Mouse (Mus musculus): Measurements from ENCODE around the gene Dcakd. TPM values are rescaled to one million over a fixed set of nuclear protein-coding genes. Genes with fewer than 3 reads are reported as not detected.
A peak's percentile ranks its signal among the peaks of the same experiment; 100 is the strongest.

The Dcakd gene
- polyA plus RNA-seq, 1 experiment from 2014 or later = 198 TPM

- 82% methylated on average over 6 of the region's 6 CpGs for WGBS
- no peak for ATAC-seq (ENCODE audit: insufficient number of reproducible peaks, insufficient read depth, low FRiP score, low read depth)
Measured at GRCm38 (mm10) chr11:102958431-102958830, 69.7 kb downstream of the Dcakd start.

GRCm38 (mm10) chr11:102957692-102958091, 70.4 kb downstream of the Dcakd start:
- Histone ChIP-seq H3K27ac (ENCODE audit: low read length) (peak overlapping the region; percentile 92), H3K9me3 (ENCODE audit: control insufficient read depth, low read depth, low read length) (no peaks in the 10 kb centered on the region), H3K36me3 (ENCODE audit: control insufficient read depth, insufficient read depth, low read length) (no peaks in the 10 kb centered on the region), H3K4me1 (ENCODE audit: control insufficient read depth, insufficient read depth, low read length) (peaks cover 32% of the 10 kb centered on the region), H3K27me3 (ENCODE audit: control insufficient read depth, insufficient read depth, low read length) (no peaks in the 10 kb centered on the region), H3K4me3 (ENCODE audit: low read depth, low read length) (no peak overlapping the region), H3K4me2 (replicated peaks; ENCODE audit: low read depth, low read length) (0 out of 2 replicates have a peak overlapping the region, but pooled peaks have one; percentile 22), H3K9ac (replicated peaks; ENCODE audit: low read depth, low read length) (no peak overlapping the region)
- WGBS = 59% methylated on average over 8 of the region's 8 CpGs
- ATAC-seq (ENCODE audit: insufficient number of reproducible peaks, insufficient read depth, low FRiP score, low read depth) = no peak

More at GRCm38 (mm10) chr11:102958431-102958830, 69.7 kb downstream of the Dcakd start:
- Histone ChIP-seq H3K36me3 (ENCODE audit: control insufficient read depth, insufficient read depth, low read length) (no peaks in the 10 kb centered on the region), H3K4me1 (ENCODE audit: control insufficient read depth, insufficient read depth, low read length) (peaks cover 35% of the 10 kb centered on the region), H3K4me3 (ENCODE audit: low read depth, low read length) (no peak overlapping the region), H3K9me3 (ENCODE audit: control insufficient read depth, low read depth, low read length) (no peaks in the 10 kb centered on the region), H3K9ac (replicated peaks; ENCODE audit: low read depth, low read length) (no peak overlapping the region), H3K27me3 (ENCODE audit: control insufficient read depth, insufficient read depth, low read length) (no peaks in the 10 kb centered on the region), H3K4me2 (replicated peaks; ENCODE audit: low read depth, low read length) (no peak overlapping the region), H3K27ac (ENCODE audit: low read length) (no peak overlapping the region)

GRCm38 (mm10) chr11:102956962-102957614, 71.0 kb downstream of the Dcakd start:
- Histone ChIP-seq H3K9ac (replicated peaks; ENCODE audit: low read depth, low read length) (no peak overlapping the region), H3K4me3 (ENCODE audit: low read depth, low read length) (no peak overlapping the region), H3K27ac (ENCODE audit: low read length) (peak overlapping the region; percentile 92), H3K9me3 (ENCODE audit: control insufficient read depth, low read depth, low read length) (no peaks in the 10 kb centered on the region), H3K4me1 (ENCODE audit: control insufficient read depth, insufficient read depth, low read length) (peaks cover 31% of the 10 kb centered on the region), H3K27me3 (ENCODE audit: control insufficient read depth, insufficient read depth, low read length) (no peaks in the 10 kb centered on the region), H3K36me3 (ENCODE audit: control insufficient read depth, insufficient read depth, low read length) (no peaks in the 10 kb centered on the region), H3K4me2 (replicated peaks; ENCODE audit: low read depth, low read length) (0 out of 2 replicates have a peak overlapping the region, but pooled peaks have one; percentile 22)
- peak; percentile 81 for ATAC-seq (ENCODE audit: insufficient number of reproducible peaks, insufficient read depth, low FRiP score, low read depth)
- WGBS = 21% methylated on average over 16 of the region's 16 CpGs

GRCm38 (mm10) chr11:102952922-102953321, 75.2 kb downstream of the Dcakd start:
- Histone ChIP-seq H3K9ac (replicated peaks; ENCODE audit: low read depth, low read length) (no peak overlapping the region), H3K27me3 (ENCODE audit: control insufficient read depth, insufficient read depth, low read length) (peaks cover 2% of the 10 kb centered on the region; the same call in 1 of the 2 replicates), H3K4me2 (replicated peaks; ENCODE audit: low read depth, low read length) (no peak overlapping the region), H3K27ac (ENCODE audit: low read length) (no peak overlapping the region), H3K4me3 (ENCODE audit: low read depth, low read length) (no peak overlapping the region), H3K4me1 (ENCODE audit: control insufficient read depth, insufficient read depth, low read length) (peaks cover 38% of the 10 kb centered on the region), H3K36me3 (ENCODE audit: control insufficient read depth, insufficient read depth, low read length) (no peaks in the 10 kb centered on the region), H3K9me3 (ENCODE audit: control insufficient read depth, low read depth, low read length) (no peaks in the 10 kb centered on the region)
- 26% methylated on average over 6 of the region's 6 CpGs for WGBS
- ATAC-seq (ENCODE audit: insufficient number of reproducible peaks, insufficient read depth, low FRiP score, low read depth) = no peak

GRCm38 (mm10) chr11:102948043-102948961, 79.8 kb downstream of the Dcakd start:
- WGBS = 3% methylated on average over 50 of the region's 51 CpGs
- Histone ChIP-seq H3K4me1 (ENCODE audit: control insufficient read depth, insufficient read depth, low read length) (peaks cover 31% of the 10 kb centered on the region), H3K36me3 (ENCODE audit: control insufficient read depth, insufficient read depth, low read length) (no peaks in the 10 kb centered on the region), H3K9ac (replicated peaks; ENCODE audit: low read depth, low read length) (0 out of 2 replicates have a peak overlapping the region, but pooled peaks have one; percentile 29), H3K27ac (ENCODE audit: low read length) (no peak overlapping the region), H3K4me3 (ENCODE audit: low read depth, low read length) (peak overlapping the region; percentile 38), H3K27me3 (ENCODE audit: control insufficient read depth, insufficient read depth, low read length) (peaks cover 24% of the 10 kb centered on the region), H3K9me3 (ENCODE audit: control insufficient read depth, low read depth, low read length) (no peaks in the 10 kb centered on the region), H3K4me2 (replicated peaks; ENCODE audit: low read depth, low read length) (peak overlapping the region; percentile 60)
- ATAC-seq (ENCODE audit: insufficient number of reproducible peaks, insufficient read depth, low FRiP score, low read depth) = no peak

GRCm38 (mm10) chr11:102946992-102947343, 81.2 kb downstream of the Dcakd start:
- no peak overlapping the region for H3K27ac ChIP-seq (ENCODE audit: low read length)
- H3K27me3 ChIP-seq (ENCODE audit: control insufficient read depth, insufficient read depth, low read length) = peaks cover 24% of the 10 kb centered on the region
- 13% methylated on average over 8 of the region's 8 CpGs for WGBS

GRCm38 (mm10) chr11:102946265-102946991, 81.7 kb downstream of the Dcakd start, which contains the start of gene C1ql1:
TSS of gene C1ql1 (minus strand) at chr11:102946688.
- ATAC-seq (ENCODE audit: insufficient number of reproducible peaks, insufficient read depth, low FRiP score, low read depth) = peak; percentile 86
- H3K27ac ChIP-seq (ENCODE audit: low read length) = no peak within 1 kb of the TSS
- H3K36me3 ChIP-seq (ENCODE audit: control insufficient read depth, insufficient read depth, low read length) = no peaks in the 10 kb centered on the region
- peak within 1 kb of the TSS; percentile 38 for H3K4me3 ChIP-seq (ENCODE audit: low read depth, low read length)
- peaks cover 24% of the 10 kb centered on the region for H3K27me3 ChIP-seq (ENCODE audit: control insufficient read depth, insufficient read depth, low read length)
- peaks cover 27% of the 10 kb centered on the region for H3K4me1 ChIP-seq (ENCODE audit: control insufficient read depth, insufficient read depth, low read length)
- H3K9ac ChIP-seq (replicated peaks; ENCODE audit: low read depth, low read length) = no peak within 1 kb of the TSS
- no peaks in the 10 kb centered on the region for H3K9me3 ChIP-seq (ENCODE audit: control insufficient read depth, low read depth, low read length)
- H3K4me2 ChIP-seq (replicated peaks; ENCODE audit: low read depth, low read length) = peak within 1 kb of the TSS; percentile 76
- under 1% methylated on average over 66 of the region's 87 CpGs for WGBS

More at GRCm38 (mm10) chr11:102946992-102947343, 81.2 kb downstream of the Dcakd start:
- H3K4me2 ChIP-seq (replicated peaks; ENCODE audit: low read depth, low read length) = peak overlapping the region; percentile 76
- no peaks in the 10 kb centered on the region for H3K36me3 ChIP-seq (ENCODE audit: control insufficient read depth, insufficient read depth, low read length)
- no peak overlapping the region for H3K9ac ChIP-seq (replicated peaks; ENCODE audit: low read depth, low read length)
- H3K4me1 ChIP-seq (ENCODE audit: control insufficient read depth, insufficient read depth, low read length) = peaks cover 27% of the 10 kb centered on the region
- ATAC-seq (ENCODE audit: insufficient number of reproducible peaks, insufficient read depth, low FRiP score, low read depth) = no peak
- H3K9me3 ChIP-seq (ENCODE audit: control insufficient read depth, low read depth, low read length) = no peaks in the 10 kb centered on the region
- peak overlapping the region; percentile 38; the same call in 1 of the 2 replicates for H3K4me3 ChIP-seq (ENCODE audit: low read depth, low read length)

Measured in stomach, embryonic 14.5 days (tissue).